Mouse (Mus musculus) 3134 (cell line): ENCODE results near the gene Cdh13.
"Not testable (repeated sequence)": the region's sequence is repeated elsewhere in the genome, so short reads cannot be mapped to it uniquely, and the experiment has no call there.

Experiments
- DNase-seq: peaks from one replicate; pipeline ENCODE4 v3.0.0-alpha.2; 2011; ENCODE audit warnings: low spot score; ENCODE audit not compliant: insufficient read length; ENCODE audit errors: extremely low read depth

Cdh13 gene

GRCm38 (mm10) chr8:119295477-119295876, 1011.9 kb downstream of the Cdh13 start:
- DNase-seq, result no peak

- not testable (repeated sequence) for DNase-seq
Measured at GRCm38 (mm10) chr8:119297752-119298151, 1014.2 kb downstream of the Cdh13 start.

GRCm38 (mm10) chr8:119300335-119300734, 1016.8 kb downstream of the Cdh13 start:
- no peak for DNase-seq

- DNase-seq, result no peak
Measured at GRCm38 (mm10) chr8:119304196-119304595, 1020.7 kb downstream of the Cdh13 start.

DNA sequence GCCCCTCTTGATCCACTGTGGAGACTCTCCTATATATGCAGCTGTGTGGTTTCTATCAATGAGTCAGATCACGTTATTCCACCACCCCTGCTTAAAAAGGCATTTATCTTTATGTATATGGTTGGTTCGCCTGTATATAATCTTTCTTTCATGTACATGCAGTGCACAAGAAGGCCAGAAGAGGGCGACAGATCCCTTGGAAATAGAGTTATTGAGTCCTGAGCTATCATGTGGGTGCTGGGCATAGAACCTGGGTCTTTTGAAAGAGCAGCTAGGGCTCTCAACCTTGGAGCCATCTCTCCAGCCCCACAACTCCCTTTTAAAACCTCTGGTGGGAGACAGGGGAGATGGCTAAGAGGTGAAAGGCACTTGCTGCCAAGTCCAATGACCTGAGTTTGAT, 1027.9 kb downstream of the Cdh13 start:
- DNase-seq, result no peak

GRCm38 (mm10) chr8:119323215-119323614, 1039.7 kb downstream of the Cdh13 start:
- DNase-seq, result no peak

GRCm38 (mm10) chr8:119339546-119339945, 1056.0 kb downstream of the Cdh13 start:
- DNase-seq, result no peak

DNA sequence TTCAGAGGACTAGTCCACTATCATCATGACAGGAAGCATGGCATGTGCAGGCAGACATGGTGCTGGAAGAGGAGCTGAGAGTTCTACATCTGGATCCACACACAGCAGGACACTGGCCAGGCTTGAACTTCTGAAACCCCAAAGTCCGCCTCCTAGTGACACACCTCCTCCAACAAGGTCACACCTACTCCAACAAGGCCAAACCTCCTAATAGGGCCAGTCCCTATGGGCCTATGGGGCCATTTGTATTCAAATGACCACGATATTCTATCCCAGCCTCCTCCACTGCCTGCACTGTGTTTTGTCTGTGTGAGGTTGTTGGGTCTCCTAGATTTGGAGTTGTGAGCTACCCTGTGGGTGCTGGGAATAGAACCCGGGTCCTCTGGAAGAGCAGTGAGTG, 1060.1 kb downstream of the Cdh13 start:
- DNase-seq, result peak; percentile 34

GRCm38 (mm10) chr8:119344190-119344856, 1060.8 kb downstream of the Cdh13 start, which contains the start of gene Hsbp1:
TSS of gene Hsbp1 (plus strand) at chr8:119344488.
- peak; percentile 94 for DNase-seq

DNA sequence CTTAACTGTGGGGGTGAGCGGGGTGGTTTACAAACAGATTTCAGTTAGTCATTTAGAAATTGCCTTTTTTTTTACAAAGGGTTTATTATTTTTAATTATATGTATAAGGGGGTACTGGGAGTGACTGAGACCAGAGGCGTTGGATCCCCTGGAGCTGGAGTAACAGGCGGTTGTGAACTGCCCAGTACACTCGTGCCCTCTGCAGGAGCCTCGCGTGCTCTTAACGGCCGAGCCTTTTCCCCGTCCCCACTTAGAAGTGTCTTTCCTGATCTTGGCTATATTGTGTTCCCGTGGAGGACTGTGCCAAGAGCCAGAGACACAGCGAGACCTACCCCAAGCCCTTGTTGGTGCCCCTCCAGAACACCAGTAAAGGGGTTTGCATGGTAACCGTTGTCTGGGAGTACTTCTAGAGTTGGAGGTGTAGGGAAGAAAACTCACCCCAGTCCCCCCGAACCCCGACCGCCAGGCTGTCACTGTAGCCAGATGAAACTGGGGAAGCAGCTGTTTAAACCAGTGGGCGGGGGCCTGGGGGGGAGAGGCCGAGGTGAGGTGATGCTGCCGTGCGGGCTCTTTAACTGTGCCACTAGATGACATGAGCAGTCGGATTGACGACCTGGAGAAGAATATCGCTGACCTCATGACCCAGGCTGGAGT, 1061.6 kb downstream of the Cdh13 start:
- DNase-seq, result peak; percentile 15

GRCm38 (mm10) chr8:119345683-119346075, 1062.1 kb downstream of the Cdh13 start:
- peak; percentile 32 for DNase-seq

GRCm38 (mm10) chr8:119351647-119352046, 1068.1 kb downstream of the Cdh13 start:
- DNase-seq, result no peak

DNA sequence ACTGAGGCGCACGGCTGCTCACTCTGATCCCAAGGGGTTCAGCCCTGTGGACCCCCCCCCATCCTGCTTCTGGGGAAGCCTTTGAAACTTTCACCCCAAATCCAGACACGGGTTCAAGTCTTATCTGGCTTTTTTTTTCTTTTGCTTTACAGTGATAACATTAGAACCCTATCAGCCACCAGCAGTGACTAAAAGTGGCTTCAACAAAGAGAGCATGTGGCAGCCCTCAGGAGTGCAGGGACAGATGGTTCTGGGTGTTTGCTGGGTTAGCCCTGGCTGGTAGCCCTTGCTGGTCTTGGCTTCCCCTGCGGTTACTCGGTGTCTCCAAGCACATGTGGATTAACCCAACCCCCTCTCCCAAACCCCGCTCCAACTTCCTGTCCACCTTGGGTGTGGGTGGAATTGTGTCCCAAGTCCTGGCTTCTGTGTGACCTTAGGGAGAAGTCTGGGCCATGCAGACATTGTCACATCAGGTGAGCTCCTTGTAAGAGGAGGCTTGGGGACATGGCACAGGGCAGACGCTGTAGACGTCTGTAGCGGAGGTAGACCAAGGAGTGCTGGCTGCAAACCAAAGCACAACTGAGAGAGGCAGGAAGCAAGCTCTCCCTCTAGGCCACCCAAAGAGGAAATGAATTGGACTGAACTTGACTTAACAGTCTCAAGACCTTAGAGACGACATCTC, 1069.6 kb downstream of the Cdh13 start:
- no peak for DNase-seq

DNA sequence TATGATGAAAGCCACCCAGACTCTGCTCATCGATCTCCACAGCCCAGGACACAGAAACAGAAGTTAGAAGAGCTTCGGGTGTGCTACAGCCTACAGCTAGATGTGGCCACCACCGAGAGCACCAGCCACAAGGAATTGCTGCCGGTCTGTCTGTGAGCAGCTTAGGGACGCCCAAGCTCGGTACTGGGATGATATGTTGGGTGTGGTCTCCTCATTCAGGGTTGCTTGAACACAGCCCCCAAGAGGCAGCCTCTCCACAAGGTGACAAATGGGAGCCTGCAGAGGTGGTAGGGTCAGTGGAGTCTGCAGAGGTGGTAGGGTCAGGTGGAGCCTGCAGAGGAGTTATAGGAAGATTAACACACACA, 1070.1 kb downstream of the Cdh13 start:
- no peak for DNase-seq

GRCm38 (mm10) chr8:119356631-119357030, 1073.1 kb downstream of the Cdh13 start:
- DNase-seq, result not testable (repeated sequence)

GRCm38 (mm10) chr8:119358175-119358574, 1074.6 kb downstream of the Cdh13 start:
- no peak for DNase-seq

DNA sequence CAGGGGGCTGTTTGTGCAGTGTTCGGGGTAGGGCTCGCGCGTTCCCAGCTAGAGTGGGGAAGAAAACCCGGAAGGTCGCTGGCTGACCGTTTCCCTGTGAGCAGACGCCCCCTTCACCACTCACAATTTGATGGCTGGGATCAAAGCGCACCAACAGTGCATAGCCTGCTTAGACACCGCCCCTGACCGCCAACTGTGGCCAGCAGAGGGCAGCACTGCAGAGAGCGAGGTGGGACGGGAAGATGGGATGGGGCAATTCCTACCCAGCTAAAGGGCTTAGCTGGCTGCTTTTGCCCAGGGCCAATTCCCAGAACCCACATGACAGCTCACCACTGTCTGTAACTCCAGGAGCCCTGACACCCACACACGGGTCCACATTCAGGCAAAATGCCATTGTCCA, 1075.3 kb downstream of the Cdh13 start:
- peak; percentile 56 for DNase-seq

DNA sequence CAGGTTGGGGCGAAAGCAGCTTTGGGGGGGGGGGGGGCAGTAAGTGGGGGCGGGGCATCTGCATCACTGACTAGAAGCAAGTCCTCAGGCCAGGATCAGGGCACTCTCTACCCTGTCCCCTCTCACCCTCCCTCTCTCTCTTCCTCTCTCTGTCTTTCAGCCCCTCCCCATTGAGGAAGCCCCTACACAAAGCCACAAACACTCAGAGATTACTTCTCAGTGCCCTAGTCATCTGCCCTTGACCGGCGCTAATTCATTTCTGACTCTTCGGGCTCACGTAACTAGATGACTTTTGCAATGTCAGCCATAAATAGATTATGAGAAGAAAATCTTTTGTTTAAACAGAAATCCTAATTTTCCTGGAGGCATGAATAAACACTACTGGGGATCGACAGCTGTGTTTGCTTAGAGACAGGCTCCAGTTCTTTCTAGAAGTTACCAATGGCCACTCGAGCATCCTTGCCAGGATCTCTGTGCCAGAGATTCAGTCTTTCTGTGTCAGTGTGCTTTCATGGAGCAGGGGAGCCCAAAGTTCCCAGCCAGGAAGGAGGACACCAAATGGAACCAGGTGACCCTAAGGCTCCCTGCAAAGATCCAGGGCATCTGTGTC, 1077.3 kb downstream of the Cdh13 start:
- DNase-seq, result no peak
